Mouse (Mus musculus) erythroblast, embryonic 14.5 days (primary cell): ENCODE data around the gene Fsip1.

ENCODE experiments used
- GATA1 ChIP-seq: IDR thresholded peaks from 2 replicates; pipeline ENCODE4 v1.6.1; 2012; ENCODE audit warnings: low read length, inconsistent platforms, mixed read lengths
- TAL1 ChIP-seq: IDR thresholded peaks from 3 replicates; pipeline ENCODE4 v1.6.1; 2012; ENCODE audit warnings: low read length, inconsistent platforms, mixed read lengths

DNA sequence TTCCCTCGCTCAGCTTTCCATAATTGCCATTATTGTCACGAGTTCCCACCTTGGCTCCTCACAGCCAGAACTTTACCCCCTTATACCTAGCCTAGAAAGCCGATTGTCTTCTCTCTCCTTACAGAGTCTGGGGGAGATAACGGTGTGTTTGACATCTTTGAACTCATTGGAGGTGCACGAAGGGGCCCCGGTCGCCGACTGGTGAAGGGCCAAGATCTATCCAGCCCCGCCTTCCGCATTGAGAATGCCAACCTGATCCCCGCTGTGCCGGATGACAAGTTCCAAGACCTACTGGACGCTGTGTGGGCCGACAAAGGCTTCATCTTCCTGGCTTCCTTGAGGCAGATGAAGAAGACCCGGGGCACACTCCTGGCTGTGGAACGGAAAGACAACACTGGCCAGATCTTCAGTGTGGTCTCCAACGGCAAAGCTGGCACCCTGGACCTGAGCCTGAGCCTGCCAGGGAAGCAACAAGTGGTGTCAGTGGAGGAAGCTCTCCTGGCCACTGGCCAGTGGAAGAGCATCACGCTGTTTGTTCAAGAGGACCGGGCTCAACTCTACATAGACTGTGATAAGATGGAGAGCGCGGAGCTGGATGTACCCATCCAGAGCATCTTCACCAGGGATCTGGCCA lies 143.8 kb downstream of the Fsip1 start:
- TF ChIP-seq TAL1 = no peak
- no peak for TF ChIP-seq GATA1
